Mouse (Mus musculus) thymus, adult 2 months (tissue): ENCODE measurements around the gene Insl3.

Experiments used
- CTCF ChIP-seq: fragments of 200-500 bp; IDR thresholded peaks from 2 replicates; pipeline ENCODE4 v1.5.1; 2012; ENCODE audit warnings: mild to moderate bottlenecking, control low read depth, low read length, moderate library complexity, borderline replicate concordance; ENCODE audit not compliant: control insufficient read depth, poor library complexity, insufficient read depth; ENCODE audit errors: extremely low read depth
- POLR2A ChIP-seq: fragments of 200-500 bp; IDR thresholded peaks from 2 replicates; pipeline ENCODE4 v1.6.1; 2012; ENCODE audit warnings: mild to moderate bottlenecking, low read length, control low read depth, moderate library complexity; ENCODE audit not compliant: control insufficient read depth, poor library complexity, insufficient read depth; ENCODE audit errors: extremely low read depth

GRCm38 (mm10) chr8:71686143-71686734 is 2.8 kb upstream of the Insl3 start:
- no peak for TF ChIP-seq CTCF
- no peak for TF ChIP-seq POLR2A
